Mouse (Mus musculus) ES-E14 (cell line): ENCODE results near the gene Rims1. TPM values are rescaled to one million over a fixed set of nuclear protein-coding genes. Genes with fewer than 3 reads are reported as not detected.

ENCODE experiments used
- DNase-seq: peaks from one replicate; pipeline ENCODE4 v3.0.0-alpha.2; 2013; ENCODE audit warnings: low read depth, low spot score
- H3K27ac ChIP-seq: 2 replicates; pipeline ENCODE4 v1.5.1; 2012; ENCODE audit warnings: low read depth, mild to moderate bottlenecking, low read length, moderate library complexity, mixed read lengths; ENCODE audit not compliant: poor library complexity, insufficient read depth, severe bottlenecking
- H3K36me3 ChIP-seq: 2 replicates; pipeline ENCODE4 v1.6.1; 2012; ENCODE audit warnings: mild to moderate bottlenecking, low read length, moderate library complexity, mixed read lengths; ENCODE audit not compliant: control insufficient read depth, poor library complexity, insufficient read depth, severe bottlenecking
- H3K4me1 ChIP-seq, 2 experiments: fragments of 150-350 bp in 1 of 2; sonication (generic) in 1 of 2; 2 replicates each; pipeline ENCODE4 v1.6.1; 2012; ENCODE audit warnings: low read length in 2 of 2, mild to moderate bottlenecking in 1 of 2, mixed read lengths in 1 of 2; ENCODE audit not compliant: control insufficient read depth in 2 of 2, insufficient read depth in 2 of 2, poor library complexity in 1 of 2
- H3K4me3 ChIP-seq, 2 experiments: fragments of 150-350 bp in 1 of 2; sonication (generic) in 1 of 2; 2 replicates each; pipeline ENCODE4 v1.5.1; 2012; ENCODE audit warnings: low read length in 2 of 2, low read depth in 1 of 2, mild to moderate bottlenecking in 1 of 2, mixed read lengths in 1 of 2; ENCODE audit not compliant: insufficient read depth in 1 of 2, poor library complexity in 1 of 2, severe bottlenecking in 1 of 2
- H3K9ac ChIP-seq: 2 replicates; pipeline ENCODE4 v1.6.1; 2012; ENCODE audit warnings: low read depth, mild to moderate bottlenecking, low read length, mixed read lengths; ENCODE audit not compliant: poor library complexity, insufficient read depth, severe bottlenecking
- H3K9me3 ChIP-seq: fragments of 150-350 bp; sonication (generic); 2 replicates; pipeline ENCODE4 v1.6.1; 2012; ENCODE audit warnings: low read depth, mild to moderate bottlenecking, low read length; ENCODE audit not compliant: control insufficient read depth, insufficient read depth
- CHD2 ChIP-seq: IDR thresholded peaks from 2 replicates; pipeline ENCODE4 v1.6.1; 2014; ENCODE audit warnings: mild to moderate bottlenecking, low read depth, low read length, inconsistent platforms
- HCFC1 ChIP-seq: IDR thresholded peaks from 2 replicates; pipeline ENCODE4 v1.6.1; 2012; ENCODE audit warnings: low read length, inconsistent platforms, borderline replicate concordance; ENCODE audit not compliant: insufficient read depth
- MAFK ChIP-seq: IDR thresholded peaks from 2 replicates; pipeline ENCODE4 v1.6.1; 2014; ENCODE audit warnings: mild to moderate bottlenecking, low read depth, low read length, inconsistent platforms; ENCODE audit not compliant: insufficient read depth
- ZC3H11A ChIP-seq: IDR thresholded peaks from 2 replicates; pipeline ENCODE4 v1.6.1; 2012; ENCODE audit warnings: low read depth, mild to moderate bottlenecking, inconsistent platforms, low read length, borderline replicate concordance
- ZNF384 ChIP-seq: IDR thresholded peaks from 2 replicates; pipeline ENCODE4 v1.6.1; 2012; ENCODE audit warnings: low read depth, low read length, inconsistent platforms
- in situ Hi-C, 2 experiments: fragments of 600-800 bp; cut with MboI; formaldehyde crosslinking; loops; one replicate each; pipeline ENCODE4 v1.15.1; 2025; ENCODE audit warnings: low sequenced_read_pairs in 2 of 2, inconsistent platforms in 1 of 2; ENCODE audit not compliant: unreplicated experiment in 2 of 2
- total RNA-seq: library from RNA; depleted of rRNA; stranded (reverse); fragments of 300-350 nt; gene quantifications from 2 replicates; pipeline ENCODE4 v1.2.3, GENCODE M21; 2012

Rims1 gene
- total RNA-seq, 1 experiment = 1.4 TPM

GRCm38 (mm10) chr1:22594841-22595240 lies 211.0 kb downstream of the Rims1 start:
- Histone ChIP-seq H3K36me3 (no peaks in the 10 kb centered on the region), H3K27ac (no peak overlapping the region), H3K9me3 (no peaks in the 10 kb centered on the region), H3K4me3 (no peak overlapping the region), H3K9ac (no peak overlapping the region), H3K4me1 (no peaks in the 10 kb centered on the region)
- in situ Hi-C loops = no loop called here
- no peak for TF ChIP-seq HCFC1
- TF ChIP-seq ZC3H11A = no peak
- no peak for TF ChIP-seq ZNF384
- no peak for TF ChIP-seq CHD2
- no peak for TF ChIP-seq MAFK
- DNase-seq = no peak

- DNase-seq = no peak
- in situ Hi-C loops = no loop called here
- no peaks in the 10 kb centered on the region for H3K9me3 ChIP-seq
- H3K9ac ChIP-seq = no peak overlapping the region
- no peak overlapping the region for H3K4me3 ChIP-seq
- H3K27ac ChIP-seq = no peak overlapping the region
- no peaks in the 10 kb centered on the region for H3K4me1 ChIP-seq
- no peaks in the 10 kb centered on the region for H3K36me3 ChIP-seq
- TF ChIP-seq MAFK = no peak
- TF ChIP-seq ZNF384 = no peak
- TF ChIP-seq HCFC1 = no peak
- TF ChIP-seq ZC3H11A = no peak
- no peak for TF ChIP-seq CHD2
Observed at GRCm38 (mm10) chr1:22587859-22588383, 217.9 kb downstream of the Rims1 start.

GRCm38 (mm10) chr1:22585560-22585959 lies 220.2 kb downstream of the Rims1 start:
- in situ Hi-C loops = no loop called here
- TF ChIP-seq ZC3H11A = no peak
- TF ChIP-seq CHD2 = no peak
- no peak for TF ChIP-seq ZNF384
- TF ChIP-seq MAFK = no peak
- no peak for TF ChIP-seq HCFC1
- Histone ChIP-seq H3K9ac (no peak overlapping the region), H3K36me3 (no peaks in the 10 kb centered on the region), H3K27ac (no peak overlapping the region), H3K9me3 (no peaks in the 10 kb centered on the region), H3K4me3 (no peak overlapping the region), H3K4me1 (no peaks in the 10 kb centered on the region)
- no peak for DNase-seq

- H3K4me3 ChIP-seq = no peak overlapping the region
- H3K9me3 ChIP-seq = no peaks in the 10 kb centered on the region
- in situ Hi-C loops = no loop called here
- H3K4me1 ChIP-seq = no peaks in the 10 kb centered on the region
- no peak overlapping the region for H3K27ac ChIP-seq
- no peaks in the 10 kb centered on the region for H3K36me3 ChIP-seq
- TF ChIP-seq ZC3H11A (no peak), CHD2 (no peak), MAFK (no peak), HCFC1 (no peak), ZNF384 (no peak)
- DNase-seq = no peak
- H3K9ac ChIP-seq = no peak overlapping the region
Observed at GRCm38 (mm10) chr1:22579470-22579869, 226.3 kb downstream of the Rims1 start.

- in situ Hi-C loops = no loop called here
- H3K4me3 ChIP-seq = no peak overlapping the region
Observed at GRCm38 (mm10) chr1:22572720-22573119, 233.1 kb downstream of the Rims1 start.

More at GRCm38 (mm10) chr1:22572720-22573119, 233.1 kb downstream of the Rims1 start:
- Histone ChIP-seq H3K4me1 (no peaks in the 10 kb centered on the region), H3K9me3 (no peaks in the 10 kb centered on the region), H3K36me3 (no peaks in the 10 kb centered on the region), H3K27ac (no peak overlapping the region), H3K9ac (no peak overlapping the region)
- TF ChIP-seq CHD2 = no peak
- TF ChIP-seq ZNF384 = no peak
- TF ChIP-seq MAFK = no peak
- TF ChIP-seq ZC3H11A = no peak
- TF ChIP-seq HCFC1 = no peak
- DNase-seq = no peak
